17 mouse cellular contexts compared by ENCODE assay signal in the genomic region with DNA sequence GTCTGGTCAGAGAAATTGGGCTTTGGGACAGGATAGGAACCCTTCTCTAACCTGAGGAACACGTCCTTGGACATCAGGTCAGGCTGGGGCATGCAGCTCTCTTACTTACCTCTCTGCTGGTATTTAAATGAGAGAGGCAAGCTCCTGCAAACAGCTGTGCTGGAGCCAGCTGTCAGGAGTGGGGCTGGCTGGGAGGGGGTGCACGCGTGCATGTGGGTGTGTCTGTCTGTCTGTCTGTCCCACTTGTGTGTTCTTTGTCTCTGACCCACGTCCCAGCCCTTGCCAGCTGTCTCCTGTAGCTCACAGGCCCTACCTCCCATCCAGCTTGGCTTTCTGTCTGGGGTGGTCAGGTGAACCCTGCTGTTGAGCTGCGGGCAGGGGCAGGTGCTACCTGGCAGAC.
DNase-seq lines count a peak whose midpoint lies in the region; ATAC-seq and TF ChIP-seq lines count a peak whose summit lies in the region.
"Had no signal": no experiment of that assay in that cellular context is flagged by ENCODE, and none has a peak within 500 bp of the region (broad histone marks: within the 10 kb centered on the region; RNA-seq: fewer than 3 reads in every experiment).

No protein-coding gene starts in this region.

- 0 out of 2 replicates have a peak overlapping the region, but pooled peaks have one; percentile 6 for H3K27ac ChIP-seq in hindbrain, postnatal 0 days
- no peak overlapping the region for H3K27ac ChIP-seq in hindbrain, embryonic 13.5 days
- peak overlapping the region; percentile 5; the same call in 1 of the 2 replicates for H3K27ac ChIP-seq in thymus, adult 2 months (ENCODE audit: control insufficient read depth, insufficient read depth, low read length)
- H3K27ac ChIP-seq in stomach, embryonic 14.5 days (ENCODE audit: low read length), result no peak overlapping the region
- no peak overlapping the region for H3K27ac ChIP-seq in left cerebral cortex, adult 2 months
- H3K27ac ChIP-seq: hindbrain, embryonic 15.5 days; layer of hippocampus, adult 2 months; liver, embryonic 12.5 days had no signal

- TF ChIP-seq POLR2A in thymus, adult 2 months (IDR thresholded peaks at IDR 0.05; ENCODE audit: control insufficient read depth, extremely low read depth, insufficient read depth, low read length, poor library complexity), result no peak

- H3K4me2 ChIP-seq in hindbrain, postnatal 0 days (ENCODE audit: low read depth, low read length), result no peak overlapping the region
- H3K4me2 ChIP-seq in hindbrain, embryonic 13.5 days, result no peak overlapping the region
- H3K4me2 ChIP-seq in stomach, embryonic 14.5 days (replicated peaks; ENCODE audit: low read depth, low read length), result no peak overlapping the region
- H3K4me2 ChIP-seq: hindbrain, embryonic 15.5 days; liver, embryonic 12.5 days; stomach, embryonic 15.5 days had no signal

- no peaks in the 10 kb centered on the region for H3K36me3 ChIP-seq in hindbrain, postnatal 0 days (ENCODE audit: insufficient read depth, low read length)
- H3K36me3 ChIP-seq in hindbrain, embryonic 13.5 days, result no peaks in the 10 kb centered on the region
- H3K36me3 ChIP-seq in thymus, adult 2 months (ENCODE audit: control insufficient read depth, insufficient read depth, low read length), result no peaks in the 10 kb centered on the region
- no peaks in the 10 kb centered on the region; the same call in 1 of the 2 replicates for H3K36me3 ChIP-seq in stomach, embryonic 14.5 days (ENCODE audit: control insufficient read depth, insufficient read depth, low read length)
- H3K36me3 ChIP-seq: hindbrain, embryonic 15.5 days; liver, embryonic 12.5 days; stomach, embryonic 15.5 days had no signal

- no peak overlapping the region for H3K4me3 ChIP-seq in hindbrain, postnatal 0 days (ENCODE audit: low read length)
- no peak overlapping the region for H3K4me3 ChIP-seq in hindbrain, embryonic 13.5 days
- no peak overlapping the region for H3K4me3 ChIP-seq in thymus, adult 2 months (ENCODE audit: control insufficient read depth, insufficient read depth, low read length)
- H3K4me3 ChIP-seq in stomach, embryonic 14.5 days (ENCODE audit: low read depth, low read length), result no peak overlapping the region
- H3K4me3 ChIP-seq in left cerebral cortex, adult 2 months, result no peak overlapping the region
- H3K4me3 ChIP-seq: hindbrain, embryonic 15.5 days; layer of hippocampus, adult 2 months; liver, embryonic 12.5 days; megakaryocyte, embryonic 14.5 days; stomach, embryonic 15.5 days had no signal

- H3K9ac ChIP-seq in hindbrain, postnatal 0 days (replicated peaks; ENCODE audit: low read length), result no peak overlapping the region
- H3K9ac ChIP-seq in hindbrain, embryonic 13.5 days, result no peak overlapping the region
- H3K9ac ChIP-seq in stomach, embryonic 14.5 days (replicated peaks; ENCODE audit: low read depth, low read length), result peak overlapping the region; percentile 18; the same call in 1 of the 2 replicates
- H3K9ac ChIP-seq: hindbrain, embryonic 15.5 days; liver, embryonic 12.5 days; stomach, embryonic 15.5 days had no signal

- TF ChIP-seq CTCF in hindbrain, postnatal 0 days (IDR thresholded peaks at IDR 0.05; ENCODE audit: low read depth), result no peak
- no peak for TF ChIP-seq CTCF in thymus, adult 2 months (IDR thresholded peaks at IDR 0.05; ENCODE audit: borderline replicate concordance, control insufficient read depth, extremely low read depth, insufficient read depth, low read length, poor library complexity)
- TF ChIP-seq CTCF in left cerebral cortex, adult 2 months (IDR thresholded peaks at IDR 0.05), result no peak

- no peak for DNase-seq in hindbrain, postnatal 0 days (ENCODE audit: low spot score)
- DNase-seq in thymus, adult 2 months, result no peak
- DNase-seq in thymus, adult 18-20 months, result no peak
- DNase-seq in left cerebral cortex, adult 2 months (ENCODE audit: extremely low spot score in 1 of 2, low spot score in 2 of 2), result no peak
- DNase-seq: adrenal gland, postnatal 10 days; cerebellum, postnatal 10 days; gastrocnemius, postnatal 25 days; kidney, adult 8-10 months had no signal

- 66% methylated on average over 5 of the region's 5 CpGs for WGBS in hindbrain, postnatal 0 days
- 72% methylated on average over 5 of the region's 5 CpGs for WGBS in hindbrain, embryonic 13.5 days
- 39% methylated on average over 5 of the region's 5 CpGs for WGBS in thymus, adult 2 months
- 46% methylated on average over 5 of the region's 5 CpGs for WGBS in stomach, embryonic 14.5 days

- intact Hi-C loops in left cerebral cortex, adult 2 months (cut with DNase I), result no loop called here

- no peak for ATAC-seq in hindbrain, postnatal 0 days
- no peak for ATAC-seq in hindbrain, embryonic 13.5 days (ENCODE audit: low FRiP score)
- no peak for ATAC-seq in stomach, embryonic 14.5 days (ENCODE audit: insufficient number of reproducible peaks, insufficient read depth, low FRiP score, low read depth)
- ATAC-seq in activated CD4-positive, CD25-positive, alpha-beta regulatory T cell, adult 4 months, result no peak
- ATAC-seq: liver, embryonic 12.5 days; lung, postnatal 0 days had no signal

- no peaks in the 10 kb centered on the region for H3K9me3 ChIP-seq in hindbrain, postnatal 0 days (ENCODE audit: low read length)
- H3K9me3 ChIP-seq in hindbrain, embryonic 13.5 days, result no peaks in the 10 kb centered on the region
- H3K9me3 ChIP-seq in stomach, embryonic 14.5 days (ENCODE audit: control insufficient read depth, low read depth, low read length), result no peaks in the 10 kb centered on the region
- H3K9me3 ChIP-seq: hindbrain, embryonic 15.5 days; liver, embryonic 12.5 days; megakaryocyte, embryonic 14.5 days; stomach, embryonic 15.5 days had no signal

- 0 out of 2 replicates have a peak, but pooled peaks cover 3% of the 10 kb centered on the region for H3K4me1 ChIP-seq in hindbrain, postnatal 0 days (ENCODE audit: insufficient read depth, low read length)
- peaks cover 58% of the 10 kb centered on the region for H3K4me1 ChIP-seq in hindbrain, embryonic 13.5 days (replicated peaks)
- H3K4me1 ChIP-seq in thymus, adult 2 months (replicated peaks; ENCODE audit: control insufficient read depth, insufficient read depth, low read length), result peaks cover 59% of the 10 kb centered on the region
- peaks cover 64% of the 10 kb centered on the region for H3K4me1 ChIP-seq in stomach, embryonic 14.5 days (ENCODE audit: control insufficient read depth, insufficient read depth, low read length)

- no peaks in the 10 kb centered on the region for H3K27me3 ChIP-seq in hindbrain, postnatal 0 days (ENCODE audit: insufficient read depth, low read length)
- no peaks in the 10 kb centered on the region for H3K27me3 ChIP-seq in hindbrain, embryonic 13.5 days
- H3K27me3 ChIP-seq in thymus, adult 2 months (ENCODE audit: control insufficient read depth, insufficient read depth, low read length), result no peaks in the 10 kb centered on the region
- no peaks in the 10 kb centered on the region for H3K27me3 ChIP-seq in stomach, embryonic 14.5 days (ENCODE audit: control insufficient read depth, insufficient read depth, low read length)
- H3K27me3 ChIP-seq: hindbrain, embryonic 15.5 days; liver, embryonic 12.5 days; stomach, embryonic 15.5 days had no signal

Comparison
In these comparisons a context has a peak if more than half of its experiments do, and no peak if none do; other contexts are left out.
1. H3K27ac ChIP-seq: peak in hindbrain, postnatal 0 days (single experiment) and thymus, adult 2 months (single experiment); none in hindbrain, embryonic 13.5 days (single experiment), stomach, embryonic 14.5 days (single experiment) and left cerebral cortex, adult 2 months (single experiment).